Mouse (Mus musculus): ENCODE data around the gene Wdhd1. TPM values are rescaled to one million over a fixed set of nuclear protein-coding genes. Genes with fewer than 3 reads are reported as not detected.
"Not testable (repeated sequence)": the region's sequence is repeated elsewhere in the genome, so short reads cannot be mapped to it uniquely, and the experiment has no call there.

Wdhd1 gene
- total RNA-seq (2021) = 1 to 10 TPM; 6.6 to 8.8 TPM
- long read RNA-seq, experiment 1, full-length matches to known transcripts = 3 of 4 reads
- long read RNA-seq, experiment 1, partial matches to known transcripts = 0 of 4 reads
- long read RNA-seq, experiment 1, other reads (novel, unspliced or antisense) = 1 of 4 reads
- long read RNA-seq, experiment 2, partial matches to known transcripts = 3 of 5 reads
- long read RNA-seq, experiment 2, other reads (novel, unspliced or antisense) = 2 of 5 reads

DNA sequence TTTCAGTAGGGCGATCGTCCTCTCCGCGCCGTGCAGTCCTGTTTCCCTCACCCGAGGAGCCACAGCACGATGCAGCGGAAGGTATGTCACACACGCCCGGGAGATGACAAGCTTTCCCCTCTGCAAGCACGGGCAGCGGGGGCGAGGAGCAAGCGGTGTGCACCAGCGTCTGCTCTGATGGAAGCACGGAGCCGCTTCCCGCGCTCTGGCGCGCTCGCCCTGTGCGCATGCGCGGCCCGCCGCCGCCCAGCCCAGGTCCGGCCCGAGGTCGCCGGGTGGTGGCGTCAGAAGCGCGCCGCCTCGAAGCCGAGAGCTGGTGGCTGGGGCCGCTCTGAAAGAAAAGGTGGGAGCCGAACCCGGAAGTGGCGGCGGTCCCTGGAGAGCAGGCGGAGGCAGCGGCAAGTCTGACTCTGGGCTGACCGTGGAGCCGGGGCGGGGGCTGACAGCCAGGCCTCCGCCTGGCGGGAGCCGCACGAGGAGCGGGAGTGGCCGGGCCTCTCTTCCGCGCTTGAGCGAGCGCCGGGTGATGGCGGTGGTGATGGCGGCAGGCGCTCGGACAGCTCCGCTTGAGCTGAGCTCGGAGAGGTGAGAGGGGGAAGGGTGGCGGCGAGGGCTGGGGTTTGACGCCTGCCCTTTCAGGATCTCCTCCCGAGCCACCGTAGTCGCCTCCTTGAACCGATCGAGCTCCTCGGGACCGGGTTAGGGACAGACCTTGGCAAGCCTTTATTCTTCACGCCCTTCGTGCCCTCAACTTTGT, at the start of gene Wdhd1, which contains the start of gene Socs4:
Gene Wdhd1 (minus strand): TSS at position 221 of the 757 bp plus-strand sequence.
Gene Socs4 (plus strand): TSS at position 295 of the 757 bp plus-strand sequence.
- H3K27ac ChIP-seq = peak within 1 kb of the TSS; percentile 94
- peak; percentile 44 for TF ChIP-seq CTCF (conservative IDR thresholded peaks at IDR 0.05)
- DNase-seq (ENCODE audit: low spot score in 2 of 2) = peak; percentile 89 to 93
- H3K4me3 ChIP-seq = peak within 1 kb of the TSS; percentile 97

DNA sequence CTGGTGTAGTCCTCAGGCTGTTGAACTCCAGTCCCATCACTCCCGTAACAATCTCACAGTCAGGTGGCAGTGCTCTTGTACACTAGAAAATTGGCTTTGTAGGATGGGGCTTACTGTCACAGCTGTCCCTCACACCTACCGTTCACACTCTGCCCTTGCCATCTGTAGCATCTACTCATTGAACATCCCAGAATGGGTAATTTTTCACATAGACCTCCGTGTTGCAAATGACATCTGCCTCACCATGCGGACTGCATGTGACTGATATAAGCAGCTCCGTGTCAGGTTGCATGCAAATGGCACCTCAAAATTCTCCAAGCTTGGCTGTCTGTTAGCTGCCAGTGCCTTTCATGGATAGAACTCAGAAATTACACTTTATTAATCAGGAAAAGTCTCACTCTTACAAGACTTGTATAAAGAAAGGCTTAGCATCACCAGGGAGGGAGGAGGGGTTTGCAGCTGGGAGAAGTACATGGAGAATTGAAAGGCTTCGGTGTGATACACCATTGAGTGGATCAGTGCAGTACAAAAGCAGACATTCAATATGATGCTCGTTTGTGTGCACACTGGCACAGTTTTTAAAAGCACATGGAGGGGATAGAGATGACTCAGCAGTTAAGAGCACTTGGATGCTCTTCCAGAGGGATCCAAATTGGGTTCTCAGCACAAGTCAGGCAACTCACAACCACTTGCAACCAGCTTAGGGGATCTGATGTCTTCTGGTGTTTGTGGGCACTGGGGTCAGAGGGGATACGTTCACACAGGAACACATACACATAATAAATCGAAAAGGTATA, 49.5 kb upstream of the Wdhd1 start:
- DNase-seq (ENCODE audit: low spot score in 2 of 2) = peak; percentile 8 to 38
- H3K4me3 ChIP-seq = no peak overlapping the region
- no peak for TF ChIP-seq CTCF (conservative IDR thresholded peaks at IDR 0.05)
- H3K27ac ChIP-seq = no peak overlapping the region; the same call in 1 of the 2 replicates

DNA sequence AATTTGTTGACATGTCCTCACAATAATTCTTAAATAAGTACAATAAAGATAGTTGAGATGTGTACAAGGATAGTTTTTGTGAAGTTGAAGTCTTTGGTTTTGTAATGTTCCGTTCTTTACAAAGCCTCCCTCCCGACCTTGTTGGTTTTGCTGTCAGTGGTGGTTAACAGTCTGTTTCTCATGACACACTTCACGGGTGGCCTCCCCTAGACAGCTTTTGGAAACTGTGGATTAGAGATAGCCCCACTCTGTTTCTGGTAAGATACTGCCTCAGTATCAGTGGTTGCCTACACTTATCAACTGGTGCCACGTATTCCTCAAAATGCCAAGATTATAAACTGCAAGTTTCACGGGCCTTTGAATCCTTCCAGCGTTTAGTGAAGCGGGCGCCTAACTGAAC, 44.9 kb upstream of the Wdhd1 start:
- not testable (repeated sequence) for H3K4me3 ChIP-seq; H3K27ac ChIP-seq; DNase-seq (ENCODE audit: low spot score in 2 of 2)

- no peak overlapping the region for H3K27ac ChIP-seq
- H3K4me3 ChIP-seq = no peak overlapping the region
- DNase-seq (ENCODE audit: low spot score in 2 of 2) = no peak
- no peak for TF ChIP-seq CTCF (conservative IDR thresholded peaks at IDR 0.05)
Measured at GRCm38 (mm10) chr14:47319362-47319761, 42.7 kb upstream of the Wdhd1 start.

DNA sequence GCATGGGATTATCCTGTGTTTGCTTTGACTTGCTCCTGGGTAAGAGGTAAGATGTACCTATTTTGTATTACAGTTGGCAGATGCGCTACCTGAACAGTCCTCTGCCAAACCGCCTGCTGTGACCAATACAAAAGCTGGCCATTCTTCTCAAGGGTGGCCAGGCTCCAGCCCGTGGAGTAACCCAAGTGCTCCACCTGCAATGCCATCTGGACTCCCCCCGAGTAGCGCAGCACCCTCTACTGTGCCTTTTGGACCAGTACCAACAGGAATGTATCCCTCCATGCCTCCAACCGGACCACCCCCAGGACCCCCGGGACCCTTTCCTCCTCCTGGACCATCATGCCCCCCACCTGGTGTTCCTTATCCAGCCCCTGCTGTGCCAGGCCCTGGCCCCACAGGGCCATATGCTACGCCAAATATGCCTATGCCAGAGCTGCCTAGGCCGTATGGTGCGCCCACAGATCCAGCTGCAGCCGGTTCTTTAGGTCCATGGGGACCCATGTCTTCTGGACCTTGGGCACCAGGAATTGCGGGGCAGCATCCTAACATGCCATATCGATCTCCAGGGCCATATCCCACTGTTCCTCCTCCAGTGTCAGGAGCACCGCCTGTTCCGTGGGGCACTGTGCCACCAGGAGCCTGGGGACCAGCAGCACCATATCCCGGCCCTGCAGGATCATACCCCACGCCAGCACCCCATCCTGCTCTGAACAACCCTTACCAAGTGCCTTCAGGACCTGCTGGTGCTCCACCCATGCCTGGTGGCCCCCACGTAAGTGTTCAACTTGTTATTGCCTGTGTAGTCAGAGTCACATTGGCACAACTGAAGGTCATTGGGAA, 33.9 kb upstream of the Wdhd1 start:
- Histone ChIP-seq H3K27ac (no peak overlapping the region), H3K4me3 (no peak overlapping the region)
- no peak for TF ChIP-seq CTCF (conservative IDR thresholded peaks at IDR 0.05)
- peak in 1 of 2 experiments; percentile 8 for DNase-seq (ENCODE audit: low spot score in 2 of 2)

- no peak for DNase-seq (ENCODE audit: low spot score in 2 of 2)
- no peak for TF ChIP-seq CTCF (conservative IDR thresholded peaks at IDR 0.05)
- H3K4me3 ChIP-seq = no peak overlapping the region
Measured at GRCm38 (mm10) chr14:47309061-47309460, 32.4 kb upstream of the Wdhd1 start.

DNA sequence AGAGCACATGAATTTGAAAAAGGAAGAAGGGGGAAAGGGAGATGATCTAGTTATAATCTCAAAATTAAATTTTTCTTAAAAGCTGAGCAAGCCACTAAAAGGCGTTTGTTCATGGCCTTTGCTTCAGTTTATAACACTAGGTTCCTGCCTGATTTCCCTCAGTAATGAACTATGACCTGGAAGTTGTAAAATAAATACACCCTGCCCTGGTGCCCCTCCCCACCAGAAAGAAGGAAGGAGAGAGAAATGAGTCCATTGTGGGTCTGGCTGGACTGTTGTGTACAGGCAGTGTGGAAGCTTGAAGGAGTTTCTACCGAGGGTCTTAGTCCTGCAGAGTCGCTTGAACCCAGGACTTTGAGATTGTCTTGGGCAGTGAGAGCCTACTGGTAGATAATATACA, 31.0 kb upstream of the Wdhd1 start:
- no peak for TF ChIP-seq CTCF (conservative IDR thresholded peaks at IDR 0.05)
- peak in 1 of 2 experiments; percentile 2 for DNase-seq (ENCODE audit: low spot score in 2 of 2)
- Histone ChIP-seq H3K27ac (no peak overlapping the region), H3K4me3 (no peak overlapping the region)

More at GRCm38 (mm10) chr14:47309061-47309460, 32.4 kb upstream of the Wdhd1 start:
- no peak overlapping the region for H3K27ac ChIP-seq

GRCm38 (mm10) chr14:47305933-47306332, 29.3 kb upstream of the Wdhd1 start:
- Histone ChIP-seq H3K4me3 (no peak overlapping the region), H3K27ac (no peak overlapping the region)
- no peak for DNase-seq (ENCODE audit: low spot score in 2 of 2)
- no peak for TF ChIP-seq CTCF (conservative IDR thresholded peaks at IDR 0.05)

DNA sequence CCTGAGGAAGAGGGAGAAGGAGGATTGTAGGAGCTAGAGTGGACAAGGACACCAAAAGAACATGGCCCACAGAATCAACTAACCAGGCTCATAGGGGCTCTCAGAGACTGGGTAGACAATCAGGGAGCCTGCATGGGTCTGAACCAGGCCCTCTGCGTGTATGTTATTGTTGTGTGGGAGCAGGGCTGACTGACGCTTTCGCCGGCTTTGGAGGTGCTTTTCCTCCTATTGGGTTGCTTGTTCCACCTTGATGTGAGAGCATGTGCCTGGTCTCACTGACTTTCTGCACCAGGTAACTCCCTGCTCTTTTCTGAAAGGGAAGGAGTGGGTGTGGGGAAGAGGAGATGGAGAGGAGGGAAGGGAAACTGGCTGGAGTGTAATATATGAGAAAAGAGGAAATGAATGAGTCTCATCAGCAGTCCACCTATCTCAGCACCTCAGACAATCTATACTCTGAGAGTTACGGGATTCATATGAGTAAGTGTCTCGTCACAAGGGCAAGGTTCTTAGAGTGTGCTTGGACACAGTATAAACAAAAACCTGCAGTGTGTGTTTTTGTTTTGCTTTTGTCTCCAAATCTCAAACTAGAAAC, 28.3 kb upstream of the Wdhd1 start:
- TF ChIP-seq CTCF (conservative IDR thresholded peaks at IDR 0.05) = no peak
- Histone ChIP-seq H3K4me3 (no peak overlapping the region), H3K27ac (no peak overlapping the region)
- no peak for DNase-seq (ENCODE audit: low spot score in 2 of 2)

DNA sequence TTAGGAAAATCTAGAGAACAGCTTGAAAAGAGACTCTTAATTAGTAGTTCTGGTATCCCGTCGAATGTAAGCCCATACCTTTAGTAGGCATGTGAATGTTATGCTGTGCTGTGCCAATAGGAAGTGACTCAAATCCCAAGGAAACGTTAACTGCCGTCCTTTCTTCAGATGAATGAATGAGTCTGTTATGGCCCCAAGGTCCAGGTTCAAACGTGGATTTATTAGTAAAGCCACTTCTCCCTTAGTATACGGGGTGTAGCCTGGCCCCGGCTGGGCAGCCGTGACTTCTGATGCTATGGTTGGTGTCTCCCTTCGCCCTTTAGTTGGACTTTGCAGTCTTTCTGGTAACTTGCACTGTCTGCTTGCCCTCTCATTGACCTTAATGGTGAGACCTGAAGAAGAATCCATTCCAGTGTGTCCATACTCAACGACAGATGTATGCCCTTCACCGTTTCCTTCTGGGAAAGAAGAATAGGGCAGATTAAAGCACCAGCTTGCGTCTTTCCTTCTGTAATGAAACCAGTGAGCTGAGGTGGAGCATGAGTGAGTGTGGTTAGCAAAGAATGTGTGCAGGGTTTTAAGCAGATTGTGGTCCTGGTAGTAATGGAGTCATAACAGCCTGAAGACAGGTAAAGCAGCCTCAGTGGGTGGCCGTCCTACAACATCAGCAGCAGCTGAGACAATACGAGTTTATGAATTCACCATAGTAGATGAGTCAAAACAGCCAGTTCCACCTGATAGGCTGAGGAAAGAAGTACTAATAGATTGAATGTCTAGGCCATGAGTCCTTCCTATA, 26.4 kb upstream of the Wdhd1 start:
- no peak for DNase-seq (ENCODE audit: low spot score in 2 of 2)
- no peak for TF ChIP-seq CTCF (conservative IDR thresholded peaks at IDR 0.05)
- Histone ChIP-seq H3K27ac (no peak overlapping the region), H3K4me3 (no peak overlapping the region)

DNA sequence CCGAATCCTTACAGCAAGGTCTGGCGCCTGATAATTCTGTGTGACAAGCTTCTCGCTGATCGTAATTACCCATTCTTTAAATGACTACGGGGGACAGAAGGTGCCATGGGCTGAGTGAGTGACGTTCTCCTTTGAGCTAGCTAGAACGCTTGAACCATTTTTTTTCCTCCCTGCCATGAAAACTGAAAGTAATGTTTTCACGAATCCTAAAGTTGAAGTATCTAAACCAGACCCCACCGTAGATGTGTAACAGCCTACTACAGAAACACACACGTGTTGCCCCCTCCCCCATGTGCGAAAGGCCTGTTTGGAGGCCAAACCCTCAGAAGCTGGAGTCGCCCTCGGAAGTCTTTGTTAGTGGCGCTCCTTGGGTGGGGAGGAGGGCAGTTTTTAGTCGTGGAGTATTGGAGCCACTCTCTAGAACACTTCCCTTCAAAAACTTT, 22.2 kb upstream of the Wdhd1 start:
- no peak for TF ChIP-seq CTCF (conservative IDR thresholded peaks at IDR 0.05)
- H3K4me3 ChIP-seq = peak overlapping the region; percentile 98
- H3K27ac ChIP-seq = peak overlapping the region; percentile 99
- DNase-seq (ENCODE audit: low spot score in 2 of 2) = no peak
